Mouse (Mus musculus) intestine, embryonic 14.5 days (tissue): Measurements from ENCODE around the gene Hectd4. TPM values are rescaled to one million over a fixed set of nuclear protein-coding genes. Genes with fewer than 3 reads are reported as not detected.
"Not testable (repeated sequence)": the region's sequence is repeated elsewhere in the genome, so short reads cannot be mapped to it uniquely, and the experiment has no call there.

Experiments
- ATAC-seq: fragments of 200-750 bp; cut with Nextera tagmentation; replicated peaks from 2 replicates; pipeline ENCODE4 v1.8.0; 2017; ENCODE audit warnings: low read depth, moderate number of reproducible peaks, moderate TSS enrichment, moderate library complexity; ENCODE audit not compliant: low FRiP score, low TSS enrichment
- DNase-seq: peaks from one replicate; pipeline ENCODE4 v3.0.0-alpha.2; 2018; ENCODE audit warnings: low spot score
- H3K27ac ChIP-seq: fragments of 300-500 bp; sonication (generic); 2 replicates; pipeline ENCODE4 v1.5.1; 2014; ENCODE audit warnings: low read depth, mild to moderate bottlenecking, control low read depth
- H3K27me3 ChIP-seq: fragments of 300-500 bp; sonication (generic); replicated peaks from 2 replicates; pipeline ENCODE4 v1.6.1; 2014; ENCODE audit warnings: low read length, control low read depth; ENCODE audit not compliant: control insufficient read depth, insufficient read depth
- H3K36me3 ChIP-seq: fragments of 300-500 bp; sonication (generic); 2 replicates; pipeline ENCODE4 v1.6.1; 2014; ENCODE audit warnings: low read length, control low read depth; ENCODE audit not compliant: control insufficient read depth, insufficient read depth
- H3K4me1 ChIP-seq: fragments of 300-500 bp; sonication (generic); replicated peaks from 2 replicates; pipeline ENCODE4 v1.6.1; 2014; ENCODE audit warnings: low read length, control low read depth, mixed read lengths; ENCODE audit not compliant: control insufficient read depth, insufficient read depth
- H3K4me2 ChIP-seq: fragments of 300-500 bp; sonication (generic); 2 replicates; pipeline ENCODE4 v1.6.1; 2014; ENCODE audit warnings: low read length
- H3K4me3 ChIP-seq: fragments of 300-500 bp; sonication (generic); 2 replicates; pipeline ENCODE4 v1.5.1; 2014; ENCODE audit warnings: low read depth, low read length, control low read depth, mixed read lengths
- H3K9ac ChIP-seq: fragments of 300-500 bp; sonication (generic); 2 replicates; pipeline ENCODE4 v1.6.1; 2014; ENCODE audit warnings: mild to moderate bottlenecking, low read length
- H3K9me3 ChIP-seq: fragments of 300-500 bp; sonication (generic); 2 replicates; pipeline ENCODE4 v1.6.1; 2016; ENCODE audit warnings: low read length, control low read depth; ENCODE audit not compliant: control insufficient read depth
- WGBS: fragments of 180-500 bp; shearing (Covaris S2); extraction: QIAGEN DNeasy Blood & Tissue Kit; methylation state at CpG from one replicate; pipeline ENCODE4 v1.1.7; 2014; 5-methylcytosine and 5-hydroxymethylcytosine counted together
- polyA plus RNA-seq: library from polyadenylated mRNA; unstranded; fragments of >200 nt; fragmentation: Nextera tagmentation; extraction: Ambion mirVana; gene quantifications from 2 replicates; pipeline ENCODE4 v1.2.1, GENCODE M21; 2014

The Hectd4 gene
- polyA plus RNA-seq, 1 experiment from 2014 or later, result 8.1 TPM

- Histone ChIP-seq H3K4me1 (peaks cover 8% of the 10 kb centered on the region), H3K9ac (peak overlapping the region; percentile 32; the same call in 1 of the 2 replicates)
- DNase-seq, result no peak
These were observed 1.4 kb downstream of the Hectd4 start for GRCm38 (mm10) chr5:121221328-121221850.

GRCm38 (mm10) chr5:121224020-121224419 lies 4.0 kb downstream of the Hectd4 start:
- not testable (repeated sequence) for H3K4me1 ChIP-seq, DNase-seq, H3K4me3 ChIP-seq, ATAC-seq, H3K36me3 ChIP-seq, H3K27me3 ChIP-seq, H3K4me2 ChIP-seq, H3K9ac ChIP-seq, H3K9me3 ChIP-seq, H3K27ac ChIP-seq
- WGBS, result 91% methylated on average over 3 of the region's 4 CpGs

More at GRCm38 (mm10) chr5:121221328-121221850, 1.4 kb downstream of the Hectd4 start:
- Histone ChIP-seq H3K4me3 (peak overlapping the region; percentile 90), H3K27me3 (no peaks in the 10 kb centered on the region), H3K9me3 (no peaks in the 10 kb centered on the region), H3K4me2 (peak overlapping the region; percentile 63), H3K36me3 (no peaks in the 10 kb centered on the region), H3K27ac (no peak overlapping the region)
- WGBS, result 26% methylated on average over 23 of the region's 23 CpGs
- no peak for ATAC-seq

GRCm38 (mm10) chr5:121224856-121225255 lies 4.8 kb downstream of the Hectd4 start:
- Histone ChIP-seq H3K9ac (no peak overlapping the region), H3K27ac (no peak overlapping the region), H3K4me3 (no peak overlapping the region), H3K9me3 (no peaks in the 10 kb centered on the region), H3K4me1 (peaks cover 8% of the 10 kb centered on the region), H3K36me3 (no peaks in the 10 kb centered on the region), H3K27me3 (no peaks in the 10 kb centered on the region), H3K4me2 (no peak overlapping the region)
- 84% methylated on average over 3 of the region's 3 CpGs for WGBS
- DNase-seq (no peak), ATAC-seq (no peak)

- 83% methylated on average over 2 of the region's 2 CpGs for WGBS
- ATAC-seq, result no peak
These were observed 5.8 kb downstream of the Hectd4 start for GRCm38 (mm10) chr5:121225854-121226253.

GRCm38 (mm10) chr5:121226406-121226805 lies 6.4 kb downstream of the Hectd4 start:
- Histone ChIP-seq H3K9ac (no peak overlapping the region), H3K36me3 (no peaks in the 10 kb centered on the region), H3K4me3 (no peak overlapping the region), H3K27ac (no peak overlapping the region), H3K4me2 (no peak overlapping the region), H3K27me3 (no peaks in the 10 kb centered on the region), H3K4me1 (peaks cover 4% of the 10 kb centered on the region), H3K9me3 (no peaks in the 10 kb centered on the region)
- DNase-seq (no peak), ATAC-seq (no peak)
- WGBS, result 62% methylated on average over 3 of the region's 3 CpGs

More at GRCm38 (mm10) chr5:121225854-121226253, 5.8 kb downstream of the Hectd4 start:
- Histone ChIP-seq H3K36me3 (no peaks in the 10 kb centered on the region), H3K9ac (no peak overlapping the region), H3K4me1 (peaks cover 8% of the 10 kb centered on the region), H3K9me3 (no peaks in the 10 kb centered on the region), H3K4me2 (no peak overlapping the region), H3K4me3 (no peak overlapping the region), H3K27me3 (no peaks in the 10 kb centered on the region), H3K27ac (no peak overlapping the region)
- DNase-seq, result no peak

- H3K9me3 ChIP-seq, result no peaks in the 10 kb centered on the region
- no peaks in the 10 kb centered on the region for H3K4me1 ChIP-seq
- no peak overlapping the region for H3K9ac ChIP-seq
- no peak overlapping the region for H3K27ac ChIP-seq
- DNase-seq, result no peak
- 86% methylated on average over 4 of the region's 4 CpGs for WGBS
- no peaks in the 10 kb centered on the region for H3K36me3 ChIP-seq
- no peak overlapping the region for H3K4me2 ChIP-seq
- ATAC-seq, result no peak
- no peaks in the 10 kb centered on the region for H3K27me3 ChIP-seq
- H3K4me3 ChIP-seq, result no peak overlapping the region
These were observed 6.8 kb downstream of the Hectd4 start for GRCm38 (mm10) chr5:121226845-121227244.

- not testable (repeated sequence) for H3K9ac ChIP-seq, H3K4me1 ChIP-seq, H3K27ac ChIP-seq, DNase-seq, H3K36me3 ChIP-seq, H3K9me3 ChIP-seq, H3K4me2 ChIP-seq, ATAC-seq, H3K27me3 ChIP-seq, H3K4me3 ChIP-seq
- 74% methylated on average over 1 of the region's 1 CpGs for WGBS
These were observed 7.3 kb downstream of the Hectd4 start for GRCm38 (mm10) chr5:121227330-121227729.

- WGBS, result 44% methylated on average over 2 of the region's 2 CpGs
These were observed 9.2 kb downstream of the Hectd4 start for GRCm38 (mm10) chr5:121229182-121229581.

GRCm38 (mm10) chr5:121230811-121231210 lies 10.8 kb downstream of the Hectd4 start:
- ATAC-seq (no peak), DNase-seq (no peak)
- H3K36me3 ChIP-seq, result no peaks in the 10 kb centered on the region
- H3K4me2 ChIP-seq, result no peak overlapping the region
- H3K9ac ChIP-seq, result no peak overlapping the region
- no peaks in the 10 kb centered on the region for H3K9me3 ChIP-seq
- H3K4me1 ChIP-seq, result no peaks in the 10 kb centered on the region
- H3K27ac ChIP-seq, result no peak overlapping the region
- 90% methylated on average over 9 of the region's 9 CpGs for WGBS
- H3K4me3 ChIP-seq, result no peak overlapping the region
- no peaks in the 10 kb centered on the region for H3K27me3 ChIP-seq

More at GRCm38 (mm10) chr5:121229182-121229581, 9.2 kb downstream of the Hectd4 start:
- Histone ChIP-seq H3K27ac (peak overlapping the region; percentile 14; the same call in 1 of the 2 replicates), H3K4me2 (no peak overlapping the region), H3K4me1 (no peaks in the 10 kb centered on the region), H3K4me3 (no peak overlapping the region), H3K36me3 (no peaks in the 10 kb centered on the region), H3K9me3 (no peaks in the 10 kb centered on the region), H3K27me3 (no peaks in the 10 kb centered on the region), H3K9ac (no peak overlapping the region)
- no peak for ATAC-seq
- DNase-seq, result no peak
